Mouse (Mus musculus): ENCODE results near the gene Vmn1r41. TPM values are rescaled to one million over a fixed set of nuclear protein-coding genes. Genes with fewer than 3 reads are reported as not detected.

The Vmn1r41 gene
- total RNA-seq (2021): not detected
- long read RNA-seq, experiment 1: 0 reads
- long read RNA-seq, experiment 2: 0 reads

GRCm38 (mm10) chr6:89740466-89740865 is at the start of gene Vmn1r41:
TSS of gene Vmn1r41 (plus strand) at chr6:89740766.
- Histone ChIP-seq H3K27ac (no peak within 1 kb of the TSS), H3K4me3 (no peak within 1 kb of the TSS)
- TF ChIP-seq CTCF (IDR thresholded peaks at IDR 0.05): no peak
- intact Hi-C loops (cut with DNase I): no loop called here
- DNase-seq: no peak

GRCm38 (mm10) chr6:89706624-89707023 is 33.9 kb upstream of the Vmn1r41 start:
- intact Hi-C loops (cut with DNase I): no loop called here
- no peak for TF ChIP-seq CTCF (IDR thresholded peaks at IDR 0.05)
- Histone ChIP-seq H3K4me3 (no peak overlapping the region), H3K27ac (no peak overlapping the region)
- no peak for DNase-seq

GRCm38 (mm10) chr6:89707240-89707639 is 33.3 kb upstream of the Vmn1r41 start, which contains the start of gene Vmn1r40:
TSS of gene Vmn1r40 (plus strand) at chr6:89707540.
- no peak within 1 kb of the TSS for H3K27ac ChIP-seq
- intact Hi-C loops (cut with DNase I): no loop called here

GRCm38 (mm10) chr6:89718051-89718450 is 22.5 kb upstream of the Vmn1r41 start:
- no peak for DNase-seq
- no peak overlapping the region for H3K27ac ChIP-seq
- intact Hi-C loops (cut with DNase I): no loop called here
- no peak overlapping the region for H3K4me3 ChIP-seq
- no peak for TF ChIP-seq CTCF (IDR thresholded peaks at IDR 0.05)

More at GRCm38 (mm10) chr6:89707240-89707639, 33.3 kb upstream of the Vmn1r41 start, which contains the start of gene Vmn1r40:
- TF ChIP-seq CTCF (IDR thresholded peaks at IDR 0.05): no peak
- no peak within 1 kb of the TSS for H3K4me3 ChIP-seq
- DNase-seq: no peak

- intact Hi-C loops (cut with DNase I): no loop called here
- Histone ChIP-seq H3K27ac (no peak overlapping the region), H3K4me3 (no peak overlapping the region)
- DNase-seq: no peak
- no peak for TF ChIP-seq CTCF (IDR thresholded peaks at IDR 0.05)
Measured at GRCm38 (mm10) chr6:89742811-89743210, 2.2 kb downstream of the Vmn1r41 start.

- Histone ChIP-seq H3K27ac (no peak overlapping the region), H3K4me3 (no peak overlapping the region)
- intact Hi-C loops (cut with DNase I): no loop called here
- no peak for DNase-seq
- no peak for TF ChIP-seq CTCF (IDR thresholded peaks at IDR 0.05)
Measured at GRCm38 (mm10) chr6:89790231-89790630, 49.7 kb downstream of the Vmn1r41 start.

Other genes starting within 250 kb of the Vmn1r41 start
- gene Chchd6, start 145.1 kb upstream of the Vmn1r41 start, total RNA-seq (2021): 1 to 10 TPM; 2.5 TPM
- 1 to 10 TPM; 3.4 to 4.4 TPM for gene Txnrd3, start 96.8 kb upstream of the Vmn1r41 start, total RNA-seq (2021)
- gene Vmn1r40, start 33.2 kb upstream of the Vmn1r41 start, total RNA-seq (2021): not detected
- not detected for gene Vmn1r42, start 135.6 kb downstream of the Vmn1r41 start, total RNA-seq (2021)
- not detected for gene Vmn1r43, start 135.6 kb downstream of the Vmn1r41 start, total RNA-seq (2021)
- not detected for gene Vmn1r44, start 142.9 kb downstream of the Vmn1r41 start, total RNA-seq (2021)
- gene Vmn1r45, start 199.8 kb downstream of the Vmn1r41 start, total RNA-seq (2021): not detected
- gene Vmn1r46, start 228.5 kb downstream of the Vmn1r41 start, total RNA-seq (2021): not detected

All from gastrocnemius, adult 2 months (tissue).